Mouse (Mus musculus) heart, embryonic 15.5 days (tissue): Measurements from ENCODE around the gene Igf2bp2. TPM values are rescaled to one million over a fixed set of nuclear protein-coding genes. Genes with fewer than 3 reads are reported as not detected.

Source experiments
- ATAC-seq: fragments of 200-750 bp; cut with Nextera tagmentation; replicated peaks from 2 replicates; pipeline ENCODE4 v1.8.0; 2017; ENCODE audit warnings: low read depth, moderate TSS enrichment; ENCODE audit not compliant: insufficient number of reproducible peaks, insufficient read depth, low FRiP score
- H3K27ac ChIP-seq: fragments of 300-500 bp; sonication (generic); 2 replicates; pipeline ENCODE4 v1.5.1; 2015; ENCODE audit warnings: mild to moderate bottlenecking, inconsistent platforms
- H3K27me3 ChIP-seq: fragments of 300-500 bp; sonication (generic); 2 replicates; pipeline ENCODE4 v1.6.1; 2015; ENCODE audit warnings: inconsistent platforms
- H3K36me3 ChIP-seq: fragments of 300-500 bp; sonication (generic); 2 replicates; pipeline ENCODE4 v1.6.1; 2015; ENCODE audit warnings: mild to moderate bottlenecking, inconsistent platforms
- H3K4me1 ChIP-seq: fragments of 300-500 bp; sonication (generic); replicated peaks from 2 replicates; pipeline ENCODE4 v1.6.1; 2015; ENCODE audit warnings: inconsistent platforms
- H3K4me2 ChIP-seq: fragments of 300-500 bp; sonication (generic); 2 replicates; pipeline ENCODE4 v1.6.1; 2015; ENCODE audit warnings: inconsistent platforms, mild to moderate bottlenecking, moderate library complexity
- H3K4me3 ChIP-seq: fragments of 300-500 bp; sonication (generic); 2 replicates; pipeline ENCODE4 v1.5.1; 2015; ENCODE audit warnings: mild to moderate bottlenecking, inconsistent platforms
- H3K9ac ChIP-seq: fragments of 300-500 bp; sonication (generic); 2 replicates; pipeline ENCODE4 v1.6.1; 2015; ENCODE audit warnings: mild to moderate bottlenecking, inconsistent platforms
- H3K9me3 ChIP-seq: fragments of 300-500 bp; sonication (generic); replicated peaks from 2 replicates; pipeline ENCODE4 v1.6.1; 2016; ENCODE audit warnings: inconsistent platforms
- WGBS: fragments of 180-500 bp; shearing (Covaris S2); methylation state at CpG from one replicate; pipeline ENCODE4 v1.1.7; 2015; ENCODE audit warnings: mixed read lengths; 5-methylcytosine and 5-hydroxymethylcytosine counted together
- polyA plus RNA-seq: library from polyadenylated mRNA; unstranded; fragments of >200 nt; fragmentation: Nextera tagmentation; extraction: Ambion mirVana; gene quantifications from 2 replicates; pipeline ENCODE4 v1.2.1, GENCODE M21; 2015

Igf2bp2 gene
- polyA plus RNA-seq, 1 experiment from 2014 or later, result 34.5 TPM

- Histone ChIP-seq H3K4me2 (no peak overlapping the region), H3K36me3 (peaks cover 85% of the 10 kb centered on the region), H3K4me1 (no peaks in the 10 kb centered on the region), H3K9ac (no peak overlapping the region), H3K27me3 (no peaks in the 10 kb centered on the region), H3K9me3 (no peaks in the 10 kb centered on the region), H3K27ac (no peak overlapping the region), H3K4me3 (no peak overlapping the region)
- no peak for ATAC-seq
Observed at GRCm38 (mm10) chr16:22065536-22065935, 97.6 kb downstream of the Igf2bp2 start.

GRCm38 (mm10) chr16:22062284-22062683 is 100.8 kb downstream of the Igf2bp2 start:
- Histone ChIP-seq H3K9ac (no peak overlapping the region), H3K4me3 (no peak overlapping the region), H3K27me3 (no peaks in the 10 kb centered on the region), H3K36me3 (peaks cover 69% of the 10 kb centered on the region), H3K4me2 (no peak overlapping the region), H3K27ac (no peak overlapping the region), H3K9me3 (no peaks in the 10 kb centered on the region), H3K4me1 (no peaks in the 10 kb centered on the region)
- peak; percentile 8; the same call in 1 of the 2 replicates for ATAC-seq
- WGBS, result 68% methylated on average over 4 of the region's 4 CpGs

GRCm38 (mm10) chr16:22061555-22062160 is 101.4 kb downstream of the Igf2bp2 start:
- Histone ChIP-seq H3K4me2 (no peak overlapping the region), H3K36me3 (peaks cover 63% of the 10 kb centered on the region), H3K9me3 (no peaks in the 10 kb centered on the region), H3K27ac (no peak overlapping the region), H3K27me3 (no peaks in the 10 kb centered on the region), H3K9ac (no peak overlapping the region), H3K4me3 (no peak overlapping the region), H3K4me1 (no peaks in the 10 kb centered on the region)
- ATAC-seq, result no peak
- WGBS, result 75% methylated on average over 14 of the region's 14 CpGs

GRCm38 (mm10) chr16:22060416-22060815 is 102.7 kb downstream of the Igf2bp2 start:
- Histone ChIP-seq H3K4me1 (no peaks in the 10 kb centered on the region), H3K36me3 (peaks cover 50% of the 10 kb centered on the region), H3K9ac (no peak overlapping the region), H3K4me2 (no peak overlapping the region), H3K27ac (no peak overlapping the region), H3K9me3 (no peaks in the 10 kb centered on the region), H3K4me3 (no peak overlapping the region), H3K27me3 (no peaks in the 10 kb centered on the region)
- ATAC-seq, result no peak
- 92% methylated on average over 10 of the region's 10 CpGs for WGBS

- no peak overlapping the region for H3K27ac ChIP-seq
- 93% methylated on average over 7 of the region's 7 CpGs for WGBS
- no peaks in the 10 kb centered on the region for H3K27me3 ChIP-seq
Observed at GRCm38 (mm10) chr16:22058871-22059270, 104.2 kb downstream of the Igf2bp2 start.

GRCm38 (mm10) chr16:22057498-22057897 is 105.6 kb downstream of the Igf2bp2 start:
- no peak for ATAC-seq
- no peak overlapping the region for H3K4me2 ChIP-seq
- no peak overlapping the region for H3K9ac ChIP-seq
- H3K9me3 ChIP-seq, result no peaks in the 10 kb centered on the region
- 69% methylated on average over 6 of the region's 6 CpGs for WGBS
- H3K4me3 ChIP-seq, result no peak overlapping the region
- H3K36me3 ChIP-seq, result peaks cover 26% of the 10 kb centered on the region; the same call in 1 of the 2 replicates
- no peaks in the 10 kb centered on the region for H3K4me1 ChIP-seq
- no peak overlapping the region for H3K27ac ChIP-seq
- H3K27me3 ChIP-seq, result no peaks in the 10 kb centered on the region

More at GRCm38 (mm10) chr16:22058871-22059270, 104.2 kb downstream of the Igf2bp2 start:
- Histone ChIP-seq H3K4me2 (no peak overlapping the region), H3K9ac (no peak overlapping the region), H3K4me1 (no peaks in the 10 kb centered on the region), H3K36me3 (peaks cover 38% of the 10 kb centered on the region), H3K4me3 (no peak overlapping the region), H3K9me3 (no peaks in the 10 kb centered on the region)
- no peak for ATAC-seq

- Histone ChIP-seq H3K9me3 (no peaks in the 10 kb centered on the region), H3K4me3 (no peak overlapping the region), H3K27me3 (no peaks in the 10 kb centered on the region), H3K36me3 (no peaks in the 10 kb centered on the region), H3K4me2 (no peak overlapping the region), H3K9ac (no peak overlapping the region), H3K4me1 (no peaks in the 10 kb centered on the region), H3K27ac (no peak overlapping the region)
- no peak for ATAC-seq
- 93% methylated on average over 21 of the region's 21 CpGs for WGBS
Observed at GRCm38 (mm10) chr16:22053411-22053810, 109.7 kb downstream of the Igf2bp2 start.

GRCm38 (mm10) chr16:22046739-22047366 is 116.2 kb downstream of the Igf2bp2 start:
- no peak for ATAC-seq
- WGBS, result 86% methylated on average over 10 of the region's 10 CpGs
- no peaks in the 10 kb centered on the region for H3K27me3 ChIP-seq
- H3K27ac ChIP-seq, result no peak overlapping the region
- H3K36me3 ChIP-seq, result peaks cover 30% of the 10 kb centered on the region; the same call in 1 of the 2 replicates
- no peak overlapping the region for H3K4me3 ChIP-seq
- H3K4me2 ChIP-seq, result no peak overlapping the region
- H3K9me3 ChIP-seq, result no peaks in the 10 kb centered on the region
- H3K4me1 ChIP-seq, result no peaks in the 10 kb centered on the region
- no peak overlapping the region for H3K9ac ChIP-seq

GRCm38 (mm10) chr16:22045930-22046329 is 117.2 kb downstream of the Igf2bp2 start:
- H3K9me3 ChIP-seq, result no peaks in the 10 kb centered on the region
- WGBS, result 95% methylated on average over 3 of the region's 3 CpGs
- peaks cover 38% of the 10 kb centered on the region for H3K36me3 ChIP-seq
- no peak overlapping the region for H3K9ac ChIP-seq
- H3K27ac ChIP-seq, result no peak overlapping the region
- H3K4me1 ChIP-seq, result no peaks in the 10 kb centered on the region
- no peak overlapping the region for H3K4me2 ChIP-seq
- no peaks in the 10 kb centered on the region for H3K27me3 ChIP-seq
- no peak overlapping the region for H3K4me3 ChIP-seq
- ATAC-seq, result no peak

GRCm38 (mm10) chr16:22043830-22044229 is 119.3 kb downstream of the Igf2bp2 start:
- Histone ChIP-seq H3K27me3 (no peaks in the 10 kb centered on the region), H3K27ac (no peak overlapping the region), H3K4me2 (no peak overlapping the region), H3K36me3 (peaks cover 47% of the 10 kb centered on the region), H3K9me3 (no peaks in the 10 kb centered on the region), H3K4me3 (no peak overlapping the region), H3K9ac (no peak overlapping the region), H3K4me1 (no peaks in the 10 kb centered on the region)
- 74% methylated on average over 4 of the region's 4 CpGs for WGBS
- ATAC-seq, result no peak

- peaks cover 51% of the 10 kb centered on the region for H3K36me3 ChIP-seq
- WGBS, result 98% methylated on average over 1 of the region's 1 CpGs
- H3K4me2 ChIP-seq, result no peak overlapping the region
- no peak overlapping the region for H3K9ac ChIP-seq
- no peaks in the 10 kb centered on the region for H3K4me1 ChIP-seq
- ATAC-seq, result no peak
- H3K9me3 ChIP-seq, result no peaks in the 10 kb centered on the region
- H3K4me3 ChIP-seq, result no peak overlapping the region
- H3K27me3 ChIP-seq, result no peaks in the 10 kb centered on the region
- no peak overlapping the region for H3K27ac ChIP-seq
Observed at GRCm38 (mm10) chr16:22039978-22040377, 123.1 kb downstream of the Igf2bp2 start.

- no peak for ATAC-seq
- Histone ChIP-seq H3K27me3 (no peaks in the 10 kb centered on the region), H3K9me3 (no peaks in the 10 kb centered on the region), H3K9ac (no peak overlapping the region), H3K4me2 (no peak overlapping the region), H3K36me3 (peaks cover 37% of the 10 kb centered on the region), H3K4me1 (no peaks in the 10 kb centered on the region), H3K27ac (no peak overlapping the region), H3K4me3 (no peak overlapping the region)
- WGBS, result 75% methylated on average over 10 of the region's 10 CpGs
Observed at GRCm38 (mm10) chr16:22038554-22038953, 124.5 kb downstream of the Igf2bp2 start.
